Mouse (Mus musculus) testis, adult 2 months (tissue): ENCODE measurements around the gene Dbn1.

Experiments
- CTCF ChIP-seq: fragments of 200-500 bp; IDR thresholded peaks from 2 replicates; pipeline ENCODE4 v1.5.1; 2012; ENCODE audit warnings: low read depth, mild to moderate bottlenecking, inconsistent platforms, low read length, moderate library complexity; ENCODE audit not compliant: control insufficient read depth, insufficient read depth, insufficient replicate concordance
- POLR2A ChIP-seq: fragments of 200-500 bp; IDR thresholded peaks from 2 replicates; pipeline ENCODE4 v1.6.1; 2012; ENCODE audit warnings: low read depth, mild to moderate bottlenecking, inconsistent platforms, low read length, moderate library complexity; ENCODE audit not compliant: control insufficient read depth

DNA sequence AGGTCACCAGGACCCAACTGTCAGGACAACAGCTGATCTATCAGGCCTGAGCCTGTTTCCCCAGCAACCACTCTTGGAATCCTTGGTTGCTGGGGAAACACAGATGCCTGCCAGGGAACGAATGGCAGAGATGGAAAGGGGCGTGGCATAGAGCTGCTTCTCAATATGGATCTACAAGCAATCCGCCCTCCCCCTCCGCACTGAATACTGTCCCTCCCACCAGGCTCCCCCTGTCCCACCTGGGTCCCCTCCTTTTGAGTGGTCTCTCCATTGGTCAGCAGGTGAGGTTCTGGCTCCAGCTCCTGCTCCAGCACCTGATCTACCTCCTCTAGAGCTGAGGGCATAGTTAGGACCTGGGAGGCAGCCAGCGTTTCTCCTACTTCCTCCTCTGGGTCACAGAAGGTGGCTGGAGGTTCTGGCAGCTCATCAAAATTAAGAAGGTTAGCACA lies 13.3 kb downstream of the Dbn1 start:
- TF ChIP-seq CTCF = no peak
- no peak; the same call in 1 of the 2 replicates for TF ChIP-seq POLR2A
